Mouse (Mus musculus): ENCODE results near the gene Vmn1r42. TPM values are rescaled to one million over a fixed set of nuclear protein-coding genes. Genes with fewer than 3 reads are reported as not detected.

The Vmn1r42 gene
- not detected in 2 replicates for polyA plus RNA-seq (2021; fragmentation: Nextera tagmentation)
- long read RNA-seq, experiment 1: 0 reads
- long read RNA-seq, experiment 2: 0 reads

DNA sequence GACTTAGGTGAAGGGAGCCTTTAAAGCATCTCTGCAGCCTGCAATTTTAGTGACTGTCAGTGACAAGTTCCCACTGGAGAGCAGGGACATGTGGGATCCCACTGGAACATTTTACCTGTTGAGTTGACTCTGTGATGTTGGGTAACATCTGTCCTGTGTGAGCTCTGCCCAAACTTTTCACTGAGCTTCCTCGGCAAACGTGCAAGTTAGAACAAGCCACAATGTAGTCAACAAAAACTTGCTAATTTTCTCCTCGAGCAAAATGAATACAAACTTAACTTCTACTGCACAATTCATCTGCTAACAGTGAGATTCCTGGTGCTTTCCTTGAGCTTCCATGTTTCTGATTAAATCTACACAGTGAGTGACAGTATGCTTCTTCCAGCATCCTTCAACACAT, at the start of gene Vmn1r42, which contains the start of gene Vmn1r43:
Gene Vmn1r42, minus strand, starts transcription at position 101 of the 400 bp plus-strand sequence.
Gene Vmn1r43, minus strand, starts transcription at position 101 of the 400 bp plus-strand sequence.

GRCm38 (mm10) chr6:89883360-89883759, 7.1 kb upstream of the Vmn1r42 start, which contains the start of gene Vmn1r44:
TSS of gene Vmn1r44 (plus strand) at chr6:89883660.

Other genes starting within 250 kb of the Vmn1r42 start
- 3.1 and 3.7 TPM in 2 replicates for gene Txnrd3, start 232.4 kb downstream of the Vmn1r42 start, polyA plus RNA-seq (2021; fragmentation: Nextera tagmentation)
- gene Vmn1r40, start 168.9 kb downstream of the Vmn1r42 start, polyA plus RNA-seq (2021; fragmentation: Nextera tagmentation): not detected in 2 replicates
- not detected in 2 replicates for gene Vmn1r41, start 135.6 kb downstream of the Vmn1r42 start, polyA plus RNA-seq (2021; fragmentation: Nextera tagmentation)
- not detected in 2 replicates for gene Vmn1r43, start within 50 bp of the Vmn1r42 start, polyA plus RNA-seq (2021; fragmentation: Nextera tagmentation)
- not detected in 2 replicates for gene Vmn1r44, start 7.2 kb upstream of the Vmn1r42 start, polyA plus RNA-seq (2021; fragmentation: Nextera tagmentation)
- gene Vmn1r45, start 64.2 kb upstream of the Vmn1r42 start, polyA plus RNA-seq (2021; fragmentation: Nextera tagmentation): not detected in 2 replicates
- not detected in 2 replicates for gene Vmn1r46, start 92.9 kb upstream of the Vmn1r42 start, polyA plus RNA-seq (2021; fragmentation: Nextera tagmentation)
- not detected in 2 replicates for gene Vmn1r47, start 139.7 kb upstream of the Vmn1r42 start, polyA plus RNA-seq (2021; fragmentation: Nextera tagmentation)
- gene Vmn1r48, start 160.4 kb upstream of the Vmn1r42 start, polyA plus RNA-seq (2021; fragmentation: Nextera tagmentation): not detected in 2 replicates
- not detected in 2 replicates for gene Vmn1r49, start 202.1 kb upstream of the Vmn1r42 start, polyA plus RNA-seq (2021; fragmentation: Nextera tagmentation)
- gene Vmn1r50, start 225.0 kb upstream of the Vmn1r42 start, polyA plus RNA-seq (2021; fragmentation: Nextera tagmentation): not detected in 2 replicates
- gene Vmn1r51, start 246.2 kb upstream of the Vmn1r42 start, polyA plus RNA-seq (2021; fragmentation: Nextera tagmentation): not detected in 2 replicates

Data from left cerebral cortex, adult 6 months (tissue).